Mouse (Mus musculus): Measurements from ENCODE around the gene Wfdc8.
"Not testable (repeated sequence)": the region's sequence is repeated elsewhere in the genome, so short reads cannot be mapped to it uniquely, and the experiment has no call there.

The Wfdc8 gene

DNA sequence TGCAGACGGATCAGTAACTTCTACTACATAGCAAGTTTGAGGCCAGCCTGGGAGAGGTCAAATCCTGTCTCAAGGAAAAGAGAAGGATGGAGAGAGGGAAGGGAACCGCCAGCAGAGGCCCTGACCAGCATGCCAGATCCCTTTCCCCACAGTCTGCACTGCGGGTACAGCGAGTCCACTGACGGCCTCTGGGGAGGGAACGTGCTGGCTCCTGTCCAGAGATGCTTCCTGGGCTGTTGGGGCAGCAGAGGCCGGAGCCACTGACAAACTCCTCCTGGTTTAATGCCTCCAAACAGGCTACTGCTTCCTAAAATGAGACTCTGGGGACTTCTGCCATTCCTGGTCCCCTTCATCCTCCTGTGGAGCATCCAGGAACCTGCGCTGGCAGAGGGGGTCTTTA is at the start of gene Wfdc8, which contains the start of gene Wfdc6b:
TSS of gene Wfdc8 (minus strand) at position 156 of the 400 bp plus-strand sequence.
TSS of gene Wfdc6b (plus strand) at position 52 of the 400 bp plus-strand sequence.
- DNase-seq (ENCODE audit: low read depth, low spot score): not testable (repeated sequence)

DNA sequence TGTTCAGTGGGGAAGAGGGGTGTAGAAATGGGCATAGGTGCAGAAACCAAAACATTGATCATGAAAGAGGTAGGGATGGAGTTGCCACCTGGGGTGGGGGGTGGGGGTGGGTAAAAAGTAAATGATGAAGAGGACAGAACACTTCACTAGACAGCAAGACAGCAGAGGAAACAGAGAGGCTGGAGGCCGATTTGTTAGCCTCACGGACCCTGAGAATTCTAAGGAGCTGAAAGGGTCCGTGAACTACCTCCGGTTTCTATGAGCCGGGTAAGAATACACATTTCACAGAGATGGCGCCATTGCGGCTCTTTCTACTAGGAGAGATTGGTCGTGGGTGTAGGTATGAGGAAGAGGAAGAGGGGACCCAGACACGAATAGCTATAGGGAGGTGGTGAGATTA is 43.1 kb upstream of the Wfdc8 start, which contains the start of gene Wfdc9:
TSS of gene Wfdc9 (minus strand) at position 101 of the 400 bp plus-strand sequence.
- no peak for DNase-seq (ENCODE audit: low read depth, low spot score)

DNA sequence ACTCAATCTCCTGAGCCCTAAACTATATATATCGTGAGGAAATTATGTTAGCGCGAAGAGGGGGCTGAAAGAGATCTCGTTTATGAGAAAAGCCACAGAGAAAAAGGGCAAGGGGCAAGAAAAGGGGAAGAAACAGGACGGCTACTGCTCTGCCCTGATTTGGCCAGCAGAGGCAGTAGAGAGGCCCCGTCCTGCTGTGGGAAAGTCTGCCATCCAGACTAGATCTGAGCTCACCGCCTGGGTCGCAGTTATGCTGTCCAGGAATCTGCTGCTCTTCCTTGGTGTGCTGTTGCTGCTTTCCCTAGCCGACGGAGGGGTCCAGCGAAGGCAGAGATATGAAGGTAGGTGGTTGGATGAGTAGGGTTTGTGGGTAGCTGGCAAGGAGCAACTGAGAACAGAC is 42.4 kb upstream of the Wfdc8 start, which contains the start of gene Wfdc10:
TSS of gene Wfdc10 (plus strand) at position 189 of the 400 bp plus-strand sequence.
- DNase-seq (ENCODE audit: low read depth, low spot score): peak; percentile 23

DNA sequence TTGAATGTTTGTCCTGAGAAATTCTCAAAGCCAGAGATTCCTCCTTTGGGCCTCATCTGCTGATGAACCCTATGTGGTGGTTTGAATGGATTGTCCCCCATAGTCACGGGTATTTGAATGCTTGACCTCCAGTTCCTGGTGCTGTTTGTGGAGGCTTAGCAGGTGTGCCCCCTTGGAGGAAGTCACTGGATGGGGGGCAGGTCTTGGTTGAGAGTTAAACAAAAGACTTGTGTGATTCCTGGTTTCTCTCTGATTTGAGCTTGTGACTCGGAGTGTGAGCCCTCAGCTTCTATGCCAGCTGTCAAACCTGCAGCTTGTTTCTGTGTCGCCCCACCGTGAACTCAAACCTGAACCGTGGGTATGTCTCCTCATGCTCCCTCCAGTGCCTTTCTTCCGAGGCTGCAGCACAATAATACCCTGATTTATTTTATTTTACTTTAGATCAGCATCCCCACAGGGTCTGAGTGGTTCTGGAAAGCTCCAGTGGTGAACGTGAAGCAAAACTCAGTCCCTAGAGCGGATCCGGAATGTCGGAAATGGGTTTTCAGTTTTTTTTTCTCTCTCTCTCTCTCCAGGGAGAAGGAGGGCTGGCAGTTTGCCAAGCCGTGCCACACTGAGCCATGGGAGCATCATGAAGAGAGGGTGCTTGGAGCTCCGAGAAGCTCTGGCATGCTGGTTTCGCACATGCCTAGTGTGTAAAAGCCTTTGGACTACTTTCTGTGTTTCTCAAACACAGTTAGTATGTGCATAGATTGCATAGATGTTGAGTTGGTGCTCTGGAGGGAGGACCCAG is 28.7 kb upstream of the Wfdc8 start:
- DNase-seq (ENCODE audit: low read depth, low spot score): no peak

DNA sequence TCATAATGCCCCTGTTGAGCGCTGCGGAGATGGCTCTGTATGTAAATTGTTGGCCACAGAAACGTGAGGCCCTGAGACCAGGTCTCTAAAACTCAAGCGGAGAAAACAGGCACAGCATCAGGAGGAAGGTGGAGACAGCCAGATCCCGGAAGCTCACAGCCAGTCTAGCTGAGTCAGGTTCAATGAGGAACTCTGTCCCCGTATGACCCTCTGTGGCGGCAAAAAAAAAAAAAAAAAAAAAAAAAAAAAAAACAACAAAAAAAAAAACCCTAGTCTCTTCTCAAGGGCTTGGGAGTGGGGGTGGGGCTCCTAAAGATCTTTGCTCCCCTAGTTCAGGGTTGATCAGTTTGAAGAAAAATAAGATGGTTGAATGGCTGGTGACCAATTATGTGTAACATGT is 27.7 kb upstream of the Wfdc8 start:
- no peak for DNase-seq (ENCODE audit: low read depth, low spot score)

DNA sequence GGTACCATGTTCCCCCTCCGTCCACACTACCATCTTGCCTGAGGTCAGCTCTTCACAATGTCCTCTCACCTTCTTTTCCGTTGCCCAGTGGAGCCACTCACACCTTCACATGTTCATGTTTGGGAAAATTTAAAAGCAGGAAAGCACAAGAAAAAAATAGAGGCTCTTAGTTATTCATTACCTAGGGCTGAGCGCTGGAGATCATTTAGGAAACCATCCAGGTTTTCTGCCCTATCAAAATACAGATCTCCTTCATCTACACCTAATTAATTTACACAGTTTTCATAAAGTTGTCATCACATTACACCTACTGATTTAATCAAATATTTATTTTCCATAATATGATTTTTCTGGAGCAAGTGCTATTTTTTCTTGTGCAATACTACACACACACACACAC is 25.3 kb upstream of the Wfdc8 start, which contains the start of gene Wfdc16:
TSS of gene Wfdc16 (minus strand) at position 101 of the 400 bp plus-strand sequence.
- no peak for DNase-seq (ENCODE audit: low read depth, low spot score)

DNA sequence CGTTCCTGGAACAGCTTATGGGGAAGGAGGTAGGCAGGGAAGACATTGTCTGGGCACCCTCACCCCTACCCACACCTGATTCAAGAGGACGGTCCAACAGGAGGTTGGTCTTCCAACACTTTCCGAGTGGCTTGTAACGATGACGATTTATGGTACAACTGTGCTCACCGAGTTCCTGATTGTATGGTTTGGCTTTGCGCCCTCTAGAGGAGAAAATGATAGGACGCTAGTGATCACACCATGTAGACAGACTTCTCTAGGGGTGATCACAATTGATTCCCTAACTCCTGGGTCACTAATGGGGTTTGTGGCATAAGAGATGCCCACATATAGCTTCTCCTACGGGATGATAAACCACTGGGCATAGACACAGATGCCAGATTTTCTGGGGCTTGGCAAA is 21.8 kb upstream of the Wfdc8 start:
- no peak for DNase-seq (ENCODE audit: low read depth, low spot score)

DNA sequence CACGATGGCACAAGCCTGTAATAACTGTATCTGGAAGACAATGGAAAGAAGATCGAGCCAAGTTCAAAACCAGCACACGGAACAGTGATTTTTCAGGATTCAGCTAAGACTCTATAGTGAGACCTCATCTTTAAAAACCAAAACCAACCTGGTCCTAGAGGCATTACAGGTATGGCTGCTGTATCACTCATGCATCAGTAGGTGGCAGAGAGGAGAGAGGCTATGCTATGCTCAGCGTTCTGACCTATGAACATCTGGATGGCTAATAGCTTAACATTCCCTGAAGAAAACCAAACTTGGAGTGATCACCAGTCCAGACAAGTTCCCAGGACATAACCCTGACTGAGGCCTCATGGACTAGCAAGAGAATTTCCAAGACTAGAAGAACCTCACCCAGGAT is 8.3 kb upstream of the Wfdc8 start:
- DNase-seq (ENCODE audit: low read depth, low spot score): no peak

DNA sequence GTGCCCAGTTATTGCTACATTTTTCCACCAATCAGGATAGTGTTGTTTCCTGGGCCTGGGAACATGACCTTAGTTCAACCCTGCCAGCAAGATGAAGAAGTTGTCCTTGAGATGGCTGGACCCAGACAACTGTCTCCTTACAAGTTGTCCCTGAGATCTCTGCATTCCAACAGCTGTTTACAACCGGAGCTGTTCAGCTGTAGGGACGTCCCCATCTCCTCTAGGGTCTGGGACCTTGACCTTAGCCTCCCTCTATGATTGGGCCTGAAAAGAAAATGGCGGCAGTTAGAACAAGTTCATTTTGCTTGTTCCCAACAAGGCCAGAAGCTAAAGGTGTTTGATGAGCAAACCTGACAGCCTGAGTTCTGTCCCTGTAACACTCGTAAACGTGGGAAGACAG is 5.6 kb upstream of the Wfdc8 start:
- DNase-seq (ENCODE audit: low read depth, low spot score): no peak

DNA sequence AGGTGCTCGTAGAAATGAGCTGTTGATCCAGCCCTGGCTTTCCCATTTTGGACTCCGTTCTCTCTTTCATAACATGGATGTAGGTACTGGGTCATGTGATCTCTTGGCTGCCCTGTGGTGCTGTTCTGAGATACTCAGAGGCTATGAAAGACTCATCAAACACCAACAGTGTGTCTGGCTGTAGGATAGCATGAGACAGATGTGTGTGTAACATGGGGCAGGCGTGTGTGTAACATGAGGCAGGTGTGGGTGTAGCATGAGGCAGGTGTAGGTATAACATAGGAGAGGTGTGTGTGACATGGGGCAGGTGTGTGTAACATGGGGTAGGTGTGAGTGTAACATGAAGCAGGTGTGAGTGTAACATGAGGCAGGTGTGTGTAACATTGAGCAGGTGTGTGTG is 2.0 kb upstream of the Wfdc8 start:
- no peak for DNase-seq (ENCODE audit: low read depth, low spot score)

DNA sequence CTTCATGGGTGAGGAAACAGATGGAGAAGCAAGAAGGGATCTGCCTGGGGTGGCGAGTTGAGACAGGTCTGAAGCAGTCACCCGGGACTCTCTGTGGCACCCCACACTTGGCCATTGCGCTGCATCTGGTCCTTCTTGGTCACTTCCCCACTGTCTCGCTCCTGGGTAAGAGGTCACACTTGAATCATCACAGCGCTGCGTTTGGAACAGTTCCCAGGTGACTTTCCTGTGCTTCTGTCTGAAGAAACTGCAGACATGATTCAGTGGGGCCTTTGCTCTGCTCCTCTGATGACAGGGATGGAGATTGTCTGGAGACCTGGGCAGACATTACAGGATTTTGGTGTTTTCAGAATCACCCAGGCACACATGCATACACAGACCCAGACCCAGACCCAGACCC is 4.6 kb downstream of the Wfdc8 start:
- no peak for DNase-seq (ENCODE audit: low read depth, low spot score)

DNA sequence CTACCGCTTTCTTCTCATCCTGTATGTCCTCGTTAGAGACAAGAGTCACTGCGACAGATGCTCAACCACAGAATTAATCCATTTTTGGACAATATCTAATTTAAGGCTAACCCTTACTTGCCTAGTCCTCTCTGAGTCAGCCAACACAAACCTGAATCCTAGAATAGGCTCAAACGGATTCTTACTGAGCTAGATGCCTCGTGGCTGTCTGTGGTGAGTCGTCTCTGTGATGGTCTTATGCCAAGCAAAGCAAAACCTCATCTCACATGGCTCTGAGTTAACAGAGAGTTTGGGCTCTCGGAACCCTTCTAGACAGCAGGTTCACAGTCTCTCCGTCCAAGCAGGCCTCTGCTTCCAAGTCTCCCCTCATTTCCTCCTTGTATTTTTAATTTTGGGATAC is 9.0 kb downstream of the Wfdc8 start:
- no peak for DNase-seq (ENCODE audit: low read depth, low spot score)

DNA sequence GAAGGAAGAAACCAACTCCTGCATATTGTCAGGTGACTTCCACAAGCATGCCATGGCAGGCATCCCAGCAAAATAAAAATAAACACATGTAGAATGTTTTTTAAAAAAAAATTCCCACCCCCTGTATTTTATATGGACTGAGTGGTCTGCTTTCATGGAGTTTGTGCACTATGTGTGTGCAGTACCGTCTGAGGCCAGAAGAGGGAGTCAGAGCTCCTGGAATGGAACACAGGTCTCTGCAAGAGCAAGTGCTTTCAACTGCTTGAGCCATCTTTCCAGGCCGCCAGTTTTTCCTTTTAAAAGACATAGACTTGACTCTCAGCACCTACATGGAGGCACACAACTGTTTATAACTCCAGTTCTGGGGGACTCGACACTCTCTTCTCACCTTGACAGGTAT is 9.9 kb downstream of the Wfdc8 start:
- no peak for DNase-seq (ENCODE audit: low read depth, low spot score)

DNA sequence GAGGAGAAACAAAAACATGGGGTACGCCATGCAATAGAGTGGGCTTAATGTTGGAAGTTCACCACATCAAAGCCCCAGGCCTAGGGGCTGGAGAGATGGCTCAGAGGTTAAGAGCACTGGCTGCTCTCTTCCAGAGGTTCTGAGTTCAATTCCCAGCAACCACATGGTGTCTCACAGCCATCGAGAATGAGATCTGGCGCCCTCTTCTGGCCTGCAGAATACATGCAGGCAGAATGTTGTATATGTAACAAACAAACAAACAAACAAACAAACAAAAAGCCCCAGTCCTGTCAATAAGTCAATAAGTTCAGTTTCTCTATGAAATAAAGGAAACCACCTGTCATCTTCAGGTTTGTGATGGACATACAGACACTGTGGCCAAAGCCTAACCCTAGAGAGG is 13.2 kb downstream of the Wfdc8 start:
- DNase-seq (ENCODE audit: low read depth, low spot score): no peak

DNA sequence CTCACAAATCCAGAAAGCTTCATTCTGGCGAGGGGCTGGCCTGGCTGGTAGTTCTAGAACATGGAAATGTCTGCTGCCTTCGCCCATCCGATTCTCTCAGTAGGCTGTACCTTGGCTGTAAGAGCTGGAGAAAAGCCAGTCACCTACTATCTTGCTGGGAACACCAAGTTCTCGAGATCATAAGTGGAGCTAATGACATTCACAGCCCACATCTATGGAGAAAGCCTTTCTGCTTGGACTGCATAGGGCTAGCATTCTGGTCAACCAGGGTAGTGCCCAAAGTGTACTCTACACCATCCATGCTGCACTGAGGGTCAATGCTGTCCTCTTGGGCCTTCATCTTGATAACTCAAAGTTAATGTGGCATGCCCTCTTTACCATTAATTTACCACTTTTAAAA is 19.9 kb downstream of the Wfdc8 start, which contains the start of gene Eppin:
TSS of gene Eppin (minus strand) at position 101 of the 400 bp plus-strand sequence.
- DNase-seq (ENCODE audit: low read depth, low spot score): no peak

DNA sequence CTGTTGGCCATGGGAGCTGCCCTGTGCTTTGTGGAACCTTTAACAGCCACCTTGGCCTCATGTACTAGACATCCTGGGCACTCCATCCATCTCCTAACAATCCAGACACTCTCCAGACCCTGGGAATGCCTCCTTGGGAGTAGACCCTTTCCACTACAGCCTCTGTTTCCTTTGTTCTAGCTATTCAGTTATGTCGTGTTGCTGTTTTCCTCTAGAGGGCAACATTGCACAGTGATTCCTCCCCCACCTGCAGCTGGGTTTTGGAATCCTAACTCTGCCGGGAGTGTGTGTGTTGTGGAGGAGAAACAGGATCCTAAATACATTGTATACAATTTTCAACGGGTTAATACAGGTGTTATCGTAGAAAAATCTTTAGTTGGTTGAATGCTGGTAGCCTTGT is 21.4 kb downstream of the Wfdc8 start:
- DNase-seq (ENCODE audit: low read depth, low spot score): peak; percentile 17

DNA sequence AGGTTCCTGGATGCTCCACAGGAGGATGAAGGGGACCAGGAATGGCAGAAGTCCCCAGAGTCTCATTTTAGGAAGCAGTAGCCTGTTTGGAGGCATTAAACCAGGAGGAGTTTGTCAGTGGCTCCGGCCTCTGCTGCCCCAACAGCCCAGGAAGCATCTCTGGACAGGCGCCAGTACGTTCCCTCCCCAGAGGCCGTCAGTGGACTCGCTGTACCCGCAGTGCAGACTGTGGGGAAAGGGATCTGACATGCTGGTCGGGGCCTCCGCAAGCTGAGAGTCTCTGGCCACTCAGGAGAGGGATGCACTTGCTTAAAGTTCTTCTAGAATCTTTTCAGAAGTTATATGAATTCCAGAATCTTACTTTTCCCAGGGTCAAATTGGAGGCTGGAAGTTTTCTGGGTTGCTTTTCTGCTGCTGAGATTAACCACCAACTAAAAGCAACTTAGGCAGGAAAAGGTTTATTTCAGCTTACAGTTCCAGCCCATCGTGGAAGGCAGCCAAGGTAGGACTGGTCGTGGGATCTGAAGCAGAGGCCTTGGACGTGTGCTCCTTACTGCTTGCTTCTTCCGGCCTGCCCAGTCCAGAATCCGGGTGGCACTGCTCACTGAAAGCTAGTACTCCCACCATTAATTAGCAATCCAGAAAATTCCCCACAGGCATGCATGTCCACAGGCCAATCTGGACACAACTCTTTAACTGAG is 28.3 kb downstream of the Wfdc8 start, which contains the start of gene Wfdc6a:
TSS of gene Wfdc6a (minus strand) at position 423 of the 701 bp plus-strand sequence.
- not testable (repeated sequence) for DNase-seq (ENCODE audit: low read depth, low spot score)

DNA sequence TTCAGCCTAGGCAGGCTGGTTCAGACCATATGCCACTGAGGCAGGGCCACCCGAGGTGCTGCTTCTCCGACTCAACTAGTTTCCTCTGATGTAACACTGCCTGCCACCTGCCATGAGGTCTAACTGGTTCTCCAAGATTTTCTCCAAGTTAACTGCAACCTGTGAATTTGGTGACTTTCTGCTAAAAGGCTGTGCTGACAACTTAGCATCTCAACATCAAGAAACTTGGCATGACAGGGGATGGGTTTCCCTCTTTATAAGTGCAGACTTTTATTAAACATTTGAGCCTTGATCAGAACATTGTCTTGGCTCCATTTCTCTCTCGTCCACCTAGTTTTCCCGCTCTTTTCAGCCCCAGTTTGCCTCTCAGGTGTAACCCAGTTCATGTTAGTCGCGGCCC is 40.1 kb downstream of the Wfdc8 start, which contains the start of gene Spint3:
TSS of gene Spint3 (minus strand) at position 101 of the 400 bp plus-strand sequence.
- DNase-seq (ENCODE audit: low read depth, low spot score): not testable (repeated sequence)

DNA sequence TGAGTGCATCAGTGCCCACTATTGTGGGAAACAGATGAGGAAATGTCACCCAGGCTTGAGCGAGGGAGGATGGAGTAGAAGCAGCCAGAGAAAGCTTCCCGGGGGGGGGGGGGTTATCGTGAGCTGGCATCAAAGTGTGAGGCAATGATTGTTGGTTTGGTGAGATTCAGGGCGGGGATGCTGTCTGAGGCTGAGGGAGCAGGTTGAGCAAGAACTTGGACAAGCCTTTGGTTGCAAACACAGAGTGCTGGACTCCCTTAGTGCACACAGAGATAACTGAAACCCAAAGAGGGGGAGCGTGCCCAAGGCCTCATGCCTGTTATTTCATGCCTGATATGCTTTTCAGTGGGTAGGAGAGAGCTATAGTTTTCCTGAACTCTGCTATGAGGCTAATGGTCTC is 46.0 kb downstream of the Wfdc8 start:
- DNase-seq (ENCODE audit: low read depth, low spot score): no peak

DNA sequence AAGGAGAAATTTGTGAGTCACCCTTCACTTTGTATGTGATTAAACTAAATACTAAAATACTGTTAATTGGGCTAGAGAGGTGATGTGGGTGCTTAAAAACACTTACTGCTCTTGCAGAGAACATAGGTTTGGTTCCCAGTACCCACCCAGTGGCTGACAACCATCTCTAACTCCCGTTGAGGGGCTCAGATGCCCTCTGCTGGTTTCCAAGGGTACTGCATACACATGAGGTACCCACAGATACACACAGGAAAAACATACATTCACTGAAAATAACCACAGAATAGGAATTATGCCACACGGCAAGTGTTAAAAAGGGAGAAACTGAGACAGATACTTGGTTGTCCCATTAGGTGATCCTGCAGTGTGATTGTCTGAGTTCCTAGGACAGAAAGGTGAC is 46.4 kb downstream of the Wfdc8 start:
- no peak for DNase-seq (ENCODE audit: low read depth, low spot score)

DNA sequence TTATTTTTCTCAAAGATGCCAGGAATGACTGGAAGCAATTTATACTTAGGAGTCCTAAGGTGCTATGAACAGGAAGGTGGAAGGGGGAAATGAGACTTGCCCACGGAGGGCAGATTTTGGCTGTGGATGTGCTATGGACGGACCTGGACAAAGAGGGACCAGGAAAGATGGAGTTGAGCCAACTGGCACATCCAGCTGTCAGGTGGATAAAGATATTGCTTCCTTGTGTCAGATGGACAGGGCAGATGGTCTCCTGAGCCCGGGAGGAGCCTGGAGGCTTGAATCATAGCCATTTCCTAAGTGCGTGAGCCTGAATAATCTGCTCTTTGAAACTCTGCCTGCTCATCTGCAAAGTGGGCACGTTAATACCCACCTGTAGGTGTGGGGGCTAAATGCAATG is 49.1 kb downstream of the Wfdc8 start:
- DNase-seq (ENCODE audit: low read depth, low spot score): no peak

DNA sequence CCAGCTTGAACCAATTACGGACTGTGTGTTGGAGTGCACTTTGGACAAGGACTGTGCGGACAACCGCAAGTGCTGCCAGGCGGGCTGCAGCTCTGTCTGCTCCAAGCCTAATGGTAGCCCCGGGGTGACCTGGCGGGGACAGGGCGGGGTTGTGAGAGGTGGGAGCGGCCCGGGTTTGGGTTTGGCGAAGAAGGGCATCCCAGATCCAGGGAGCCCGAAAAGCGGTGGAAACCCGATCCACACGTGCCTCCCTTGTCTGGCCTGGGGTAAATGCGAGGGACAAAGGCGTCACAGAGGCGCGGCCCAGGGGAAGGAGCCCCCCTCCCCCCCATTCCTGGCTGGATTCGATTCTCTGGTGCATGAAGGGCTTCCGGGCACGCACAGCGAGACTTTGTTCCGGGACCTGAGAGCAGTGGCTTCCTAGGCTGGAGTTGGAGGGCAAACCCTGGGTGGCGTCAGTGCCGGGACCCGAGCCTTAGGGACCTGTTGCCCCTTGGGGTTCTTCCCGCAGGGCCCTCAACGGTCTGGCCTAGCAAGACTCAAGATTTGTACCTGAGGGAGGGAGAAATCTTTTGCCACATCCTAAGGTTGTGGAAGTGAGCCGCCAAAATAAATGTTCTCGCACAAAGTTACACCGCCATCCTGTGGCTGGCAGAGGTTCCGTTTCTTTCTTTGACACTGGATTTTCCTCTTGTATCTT is 49.9 kb downstream of the Wfdc8 start:
- no peak for DNase-seq (ENCODE audit: low read depth, low spot score)

Data from retina, postnatal 7 days (tissue).